Mouse (Mus musculus): ENCODE data around the gene Ppard. TPM values are rescaled to one million over a fixed set of nuclear protein-coding genes. Genes with fewer than 3 reads are reported as not detected.

Ppard gene
- total RNA-seq, 2 experiments from 2014 or later, result 25.8 to 29.0 TPM

DNA sequence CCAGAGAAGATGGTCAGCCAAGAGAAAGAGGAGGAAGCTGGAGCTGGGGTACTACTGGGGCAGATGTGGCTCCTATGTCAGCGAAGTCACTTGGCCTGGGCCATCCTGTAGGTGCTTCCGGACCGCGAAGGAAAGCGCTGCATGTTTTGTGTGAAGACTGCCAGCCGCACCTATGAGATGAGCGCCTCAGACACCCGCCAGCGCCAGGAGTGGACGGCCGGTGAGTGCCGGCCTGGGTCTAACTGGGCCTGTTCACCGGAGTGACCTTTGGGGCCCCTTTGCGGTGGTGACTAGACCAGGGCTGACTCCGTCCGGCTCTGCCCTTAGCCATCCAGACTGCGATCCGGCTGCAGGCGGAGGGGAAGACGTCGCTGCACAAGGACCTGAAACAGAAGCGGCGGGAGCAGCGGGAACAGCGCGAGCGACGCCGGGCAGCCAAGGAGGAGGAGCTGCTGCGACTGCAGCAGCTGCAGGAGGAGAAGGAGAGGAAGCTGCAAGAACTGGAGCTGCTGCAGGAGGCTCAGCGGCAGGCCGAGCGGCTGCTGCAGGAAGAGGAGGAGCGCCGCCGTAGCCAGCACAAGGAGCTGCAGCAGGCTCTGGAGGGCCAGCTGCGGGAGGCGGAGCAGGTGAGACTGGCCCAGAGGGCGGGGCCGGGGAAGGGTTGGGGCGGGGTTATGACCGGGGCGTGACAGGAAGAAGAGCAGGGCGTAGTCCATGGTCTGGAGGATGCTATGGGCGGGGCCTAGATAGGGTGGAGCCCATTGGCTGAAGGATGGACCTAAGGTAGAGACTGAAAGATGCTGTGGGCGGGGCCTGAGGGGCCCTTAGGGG, 8.7 kb upstream of the Ppard start:
- peak; percentile 64 to 80 for DNase-seq (ENCODE audit: low spot score in 2 of 2)

DNA sequence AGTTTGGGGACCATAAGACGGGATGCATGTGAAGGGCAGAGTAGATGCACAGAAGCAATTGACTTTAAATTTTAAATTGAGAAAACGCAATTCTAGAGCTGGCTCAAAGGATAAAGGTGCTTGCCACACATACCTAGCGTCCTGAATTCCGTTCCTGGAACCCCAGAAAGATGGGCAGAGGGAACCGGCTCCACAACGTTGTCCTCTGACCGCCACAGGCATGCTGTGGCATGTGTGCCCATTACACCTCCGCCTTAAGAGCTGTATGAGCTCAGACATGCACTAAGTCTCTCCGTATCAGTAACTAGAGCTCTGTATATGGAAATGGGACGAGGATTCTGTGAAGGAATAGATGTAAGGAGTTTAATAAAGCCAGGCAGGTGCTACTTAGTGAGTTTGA, 7.9 kb upstream of the Ppard start:
- DNase-seq (ENCODE audit: low spot score in 2 of 2), result no peak

DNA sequence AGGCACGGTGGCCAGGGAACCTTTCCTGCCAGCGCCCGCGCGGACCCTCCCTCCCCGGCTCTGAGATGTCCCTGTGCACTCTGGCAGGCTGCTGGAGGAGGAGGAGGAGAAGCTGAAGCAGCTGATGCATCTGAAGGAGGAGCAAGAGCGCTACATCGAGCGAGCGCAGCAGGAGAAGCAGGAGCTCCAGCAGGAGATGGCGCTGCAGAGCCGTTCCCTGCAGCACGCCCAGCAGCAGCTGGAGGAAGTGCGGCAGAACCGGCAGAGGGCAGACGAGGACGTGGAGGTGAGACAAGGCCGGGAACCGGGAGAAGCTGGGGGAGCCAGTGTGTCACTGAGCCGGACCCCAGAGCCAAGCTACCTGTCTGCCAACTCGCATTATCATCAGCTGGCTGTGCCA, 6.5 kb upstream of the Ppard start:
- peak; percentile 95 to 96 for DNase-seq (ENCODE audit: low spot score in 2 of 2)

DNA sequence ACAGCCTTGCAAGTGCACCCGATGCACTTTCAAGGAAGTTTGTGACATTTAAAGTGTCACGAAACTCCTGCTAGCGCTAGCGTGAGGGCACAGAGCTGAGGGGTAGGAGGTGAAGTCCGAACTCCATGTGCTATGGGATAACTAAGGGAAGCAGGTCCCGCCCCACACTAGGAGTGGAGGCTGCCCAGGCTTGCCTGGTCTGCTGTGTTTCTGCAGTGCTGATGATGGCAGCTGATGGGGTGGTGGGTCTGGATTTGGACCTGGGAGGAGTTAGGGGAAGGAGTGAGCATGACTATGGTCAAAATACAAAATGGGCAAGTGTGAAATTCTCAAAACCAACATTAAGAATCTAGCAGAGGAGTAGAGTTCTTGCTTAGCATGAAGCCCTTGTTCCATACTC, 2.0 kb upstream of the Ppard start:
- no peak for DNase-seq (ENCODE audit: low spot score in 2 of 2)

DNA sequence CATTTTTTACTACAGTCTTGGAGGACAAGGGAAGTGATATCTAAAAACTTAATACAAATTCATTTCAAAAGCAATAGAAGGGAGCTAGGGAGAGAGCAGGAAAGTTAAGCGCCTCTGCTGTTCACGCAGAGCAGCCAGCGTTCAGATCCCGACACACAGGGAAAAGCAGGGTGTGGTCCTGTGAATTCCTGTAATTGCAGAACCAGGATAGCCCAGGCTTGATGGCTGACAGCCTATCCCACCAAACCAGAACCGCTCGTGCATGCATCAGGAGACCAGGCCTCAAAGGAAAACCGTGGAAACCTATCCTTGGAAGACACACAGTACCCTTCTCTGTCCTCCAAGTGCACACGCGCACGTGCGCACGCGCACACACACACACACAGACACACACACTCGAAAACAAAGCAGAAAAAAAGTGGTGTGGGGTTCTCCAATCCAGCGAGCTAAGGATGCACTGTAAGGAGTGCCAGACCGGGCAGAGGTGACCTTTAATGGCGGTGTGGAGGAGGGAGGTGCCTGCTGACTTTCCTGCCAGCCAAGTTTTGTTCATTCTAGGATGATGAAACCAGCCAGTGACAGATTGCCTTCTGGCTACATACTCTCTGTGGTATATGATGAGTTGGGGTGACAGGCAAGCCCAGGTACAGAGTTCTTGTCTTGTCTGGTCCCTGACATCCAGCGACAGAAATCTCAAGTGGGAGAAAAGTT, 1.3 kb upstream of the Ppard start:
- DNase-seq (ENCODE audit: low spot score in 2 of 2), result no peak

DNA sequence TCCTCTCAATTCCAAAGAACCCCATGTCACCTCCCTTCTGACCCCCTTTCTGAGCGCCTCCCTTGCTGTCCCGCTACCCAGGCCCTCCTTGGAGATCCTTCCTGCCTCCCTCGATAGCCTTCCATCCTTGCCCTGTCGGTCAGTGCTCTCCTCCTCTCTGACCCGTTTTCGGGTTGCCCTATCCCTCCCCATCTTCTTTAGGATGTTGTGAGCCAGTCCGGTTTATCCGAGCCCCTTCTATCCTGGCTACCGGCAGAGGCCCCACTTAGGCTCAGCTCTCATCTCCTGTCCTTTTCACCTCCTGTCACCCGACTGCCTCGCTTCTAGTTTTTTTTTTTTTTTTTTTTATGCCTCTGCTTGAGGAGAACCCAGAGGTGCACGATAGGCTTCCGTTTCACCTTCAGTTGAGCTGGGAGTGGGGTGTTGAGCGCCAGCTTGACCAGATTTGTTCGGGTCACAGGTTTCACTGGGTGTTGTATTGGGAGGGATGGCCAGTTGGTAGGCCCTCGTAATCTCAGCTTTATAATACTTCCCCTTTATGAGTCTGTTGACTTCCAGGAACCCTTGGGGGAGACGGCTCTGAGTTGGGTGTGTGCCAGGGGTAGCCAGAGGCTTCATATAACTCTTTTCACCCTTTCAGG, 711 bp downstream of the Ppard start:
- no peak for DNase-seq (ENCODE audit: low spot score in 2 of 2)

DNA sequence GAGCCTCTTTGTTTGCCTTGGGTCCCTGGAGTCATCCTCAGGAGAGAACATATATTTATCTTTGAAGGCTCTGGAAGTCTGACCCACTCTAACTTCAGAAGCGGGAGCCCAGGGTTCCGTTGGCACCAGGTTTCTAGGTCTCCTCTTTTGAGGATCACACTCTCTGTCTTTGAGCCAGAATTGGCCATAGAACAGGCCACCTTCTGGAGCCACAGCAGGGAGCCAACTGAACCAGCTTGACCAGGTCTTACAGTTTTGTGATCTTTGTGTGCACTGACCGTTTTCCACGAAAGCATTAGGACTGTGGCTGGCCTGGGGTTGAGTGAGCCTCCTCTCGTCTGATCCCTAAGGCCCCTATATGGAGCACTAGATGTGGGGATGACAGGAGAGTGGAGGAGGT, 2.1 kb downstream of the Ppard start:
- DNase-seq (ENCODE audit: low spot score in 2 of 2), result no peak

DNA sequence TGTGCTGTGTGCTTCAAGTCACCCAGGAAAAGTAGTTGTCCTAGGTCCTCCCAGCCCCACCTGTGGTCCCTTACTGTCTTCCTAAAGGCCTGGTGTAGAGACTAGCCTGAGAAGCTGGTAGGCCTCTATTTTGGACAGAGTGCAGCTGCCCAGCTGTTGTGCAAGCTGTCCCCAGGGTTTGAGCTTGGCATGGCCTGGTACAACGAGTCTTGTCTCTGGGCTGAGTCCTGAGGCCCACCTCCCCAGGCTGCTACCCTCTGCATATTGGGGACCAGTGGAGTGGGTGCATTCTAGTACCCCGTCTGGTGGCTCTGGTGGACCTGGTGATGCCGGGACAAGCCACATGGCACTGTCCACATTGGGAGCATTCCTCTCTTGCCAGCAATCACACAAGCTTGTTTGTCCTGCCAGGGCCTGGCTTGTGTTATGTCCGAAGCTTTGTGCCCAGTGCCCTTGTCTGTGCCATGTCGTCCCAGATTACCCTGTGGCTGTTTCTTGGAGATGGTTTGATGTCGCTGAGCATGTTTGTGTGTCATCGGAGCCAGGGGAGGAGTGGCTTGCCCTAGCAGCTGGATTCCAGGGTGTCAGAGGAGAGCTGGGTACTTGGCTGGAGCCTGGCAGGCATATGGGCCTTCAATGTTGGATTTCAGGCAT, 3.6 kb downstream of the Ppard start:
- DNase-seq (ENCODE audit: low spot score in 2 of 2), result peak; percentile 34 to 49

DNA sequence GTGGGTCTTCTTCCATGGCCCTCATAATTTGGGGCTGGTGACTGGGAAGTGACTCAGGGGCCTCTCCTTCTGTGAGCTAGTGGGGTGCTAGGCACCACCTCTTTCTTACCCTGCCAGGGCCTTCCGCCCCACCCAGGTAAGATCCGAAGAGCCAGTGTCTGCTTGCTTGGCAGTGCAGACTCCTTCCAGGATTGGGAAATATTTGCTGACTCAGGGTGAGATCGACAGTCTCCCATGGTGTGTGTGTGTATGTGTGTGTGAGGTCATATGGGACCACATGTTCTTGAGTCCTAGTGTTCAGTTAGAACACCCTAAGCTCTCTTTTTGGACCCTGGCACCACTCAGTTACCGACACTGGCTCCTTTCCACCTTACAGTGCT, 4.1 kb downstream of the Ppard start:
- no peak for DNase-seq (ENCODE audit: low spot score in 2 of 2)

DNA sequence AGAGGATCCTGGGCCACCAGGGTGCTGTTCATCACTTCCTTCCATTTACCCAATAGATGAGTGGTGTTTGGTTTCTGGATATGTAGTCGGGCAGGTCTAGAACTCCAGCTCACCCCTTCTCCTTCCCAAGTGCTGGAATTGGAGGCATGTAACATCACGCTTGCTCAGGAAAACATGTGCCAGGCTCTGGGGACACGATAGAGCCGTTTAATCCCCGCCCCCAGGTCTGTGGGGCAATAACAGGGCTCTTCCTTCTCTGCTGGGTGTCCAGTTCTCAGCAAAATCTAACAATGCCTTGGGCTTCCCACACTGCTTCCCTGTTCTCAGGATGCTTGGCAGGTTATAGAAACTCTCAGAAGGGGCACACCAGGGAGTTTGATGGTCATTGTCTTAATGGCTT, 4.9 kb downstream of the Ppard start:
- DNase-seq (ENCODE audit: low spot score in 2 of 2), result no peak

DNA sequence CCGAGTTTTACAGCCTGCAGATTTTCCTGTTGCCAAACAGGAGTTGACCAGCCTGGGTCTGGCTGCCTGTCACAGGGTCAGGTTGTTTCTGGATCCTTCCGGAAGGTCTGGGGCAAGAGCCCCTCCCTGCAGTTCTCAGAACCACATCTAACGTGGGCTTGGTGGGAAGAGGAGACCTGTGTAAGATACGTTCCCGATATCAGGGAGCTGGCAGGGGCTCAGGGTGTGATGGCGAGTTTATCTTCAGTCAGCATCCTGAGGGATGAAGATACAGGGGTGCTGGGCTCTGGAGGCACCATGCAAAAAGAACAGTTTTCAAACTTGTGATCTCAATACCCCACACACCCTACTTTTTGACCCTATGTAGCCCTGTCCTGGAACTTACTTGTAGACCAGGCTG, 5.4 kb downstream of the Ppard start:
- DNase-seq (ENCODE audit: low spot score in 2 of 2), result no peak

DNA sequence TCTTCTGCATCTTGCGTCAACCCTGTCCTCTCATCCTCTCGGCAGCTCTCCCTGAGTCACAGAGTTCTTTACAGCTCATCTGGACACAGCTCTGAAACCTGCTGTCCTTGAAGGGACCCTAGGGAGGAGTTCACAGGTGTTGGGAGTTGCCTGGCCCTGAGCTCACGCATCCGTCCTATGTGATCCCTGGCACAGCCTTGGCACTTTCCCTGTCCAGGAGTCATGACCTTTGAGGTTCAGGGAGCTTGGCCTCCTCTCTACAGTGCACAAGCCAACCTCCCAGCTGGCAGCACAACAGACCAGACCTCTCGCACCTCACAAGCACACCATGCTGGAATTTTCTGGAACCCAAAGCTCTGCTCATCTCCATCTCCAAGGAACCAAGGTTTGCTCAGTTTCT, 8.3 kb downstream of the Ppard start:
- DNase-seq (ENCODE audit: low spot score in 2 of 2), result no peak

DNA sequence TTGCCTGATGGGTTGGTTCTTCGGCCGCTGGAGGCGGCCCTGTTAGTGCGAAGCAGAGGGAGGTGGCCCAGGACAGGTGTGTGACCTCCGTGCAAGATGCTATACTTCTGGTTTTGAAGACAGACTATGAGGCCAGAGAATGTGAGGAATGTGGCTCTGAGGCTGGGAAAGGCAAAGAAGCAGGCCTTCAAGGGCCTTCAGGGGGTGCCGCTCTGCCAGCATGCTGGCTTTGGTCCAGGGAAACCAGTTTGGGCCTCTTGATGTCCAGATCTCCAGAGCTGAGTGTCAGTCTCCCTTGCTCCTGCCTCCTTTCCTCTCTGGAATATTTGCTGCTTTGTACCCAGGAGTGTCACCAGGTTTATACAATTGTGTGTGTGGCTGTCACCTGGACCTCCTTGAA, 9.8 kb downstream of the Ppard start:
- DNase-seq (ENCODE audit: low spot score in 2 of 2), result no peak

DNA sequence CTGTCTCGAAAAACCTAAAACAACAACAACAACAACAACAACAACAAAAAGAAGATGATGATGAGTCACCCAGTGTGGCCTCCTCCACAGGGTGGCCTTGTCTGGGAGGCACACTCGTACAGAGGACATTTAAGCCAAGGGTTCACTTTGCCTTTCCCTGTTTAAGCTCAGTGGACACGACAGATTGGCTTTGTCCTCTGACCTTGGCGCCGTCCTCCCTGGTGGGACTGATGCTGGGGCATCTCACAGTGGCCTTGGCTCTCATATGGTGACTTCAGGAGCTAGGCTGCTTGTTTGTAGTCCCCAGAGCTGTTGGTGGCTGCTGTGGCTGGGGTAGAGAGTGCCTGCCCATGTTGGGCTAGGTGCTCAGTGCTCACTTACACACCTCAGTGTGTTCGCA, 11.7 kb downstream of the Ppard start:
- no peak for DNase-seq (ENCODE audit: low spot score in 2 of 2)

DNA sequence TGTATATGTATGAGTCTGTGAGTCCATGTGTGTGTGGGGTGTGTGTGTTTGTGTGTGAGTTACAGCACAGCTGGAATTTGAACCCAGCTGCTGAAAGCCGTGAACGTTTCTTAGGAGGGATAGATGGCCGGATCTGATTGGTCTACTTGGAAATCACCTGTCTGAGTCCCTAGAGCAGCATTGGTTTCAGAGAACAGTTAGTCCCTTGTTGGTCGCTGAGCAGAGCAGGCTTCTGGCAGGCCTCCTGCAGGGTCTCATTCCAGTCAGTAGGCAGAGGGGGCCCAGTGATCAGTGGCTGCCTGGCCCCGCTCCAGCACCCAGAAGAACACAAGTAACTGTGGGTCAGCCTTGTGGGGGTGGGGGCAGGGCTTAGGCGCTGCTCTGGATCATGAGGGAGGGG, 12.2 kb downstream of the Ppard start:
- DNase-seq (ENCODE audit: low spot score in 2 of 2), result peak; percentile 64 to 71

DNA sequence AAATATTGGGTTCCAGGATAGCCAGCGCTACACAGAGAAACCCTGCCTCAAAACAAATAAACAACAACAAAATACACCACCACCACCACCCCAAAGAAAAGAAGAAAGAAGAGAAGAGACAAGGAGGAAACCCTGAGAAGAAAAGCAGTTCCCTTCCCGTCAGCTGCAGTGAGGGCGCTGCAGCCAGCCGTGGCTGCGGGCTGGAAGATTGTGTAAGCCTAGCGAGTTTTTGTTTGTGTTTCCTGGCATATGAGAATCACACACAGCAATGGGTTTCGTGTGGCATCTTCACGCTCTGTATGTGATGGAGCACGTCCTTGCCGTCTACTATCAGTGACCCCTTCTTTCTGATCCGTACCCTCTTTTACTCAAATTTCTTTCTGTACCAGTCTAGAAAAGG, 14.1 kb downstream of the Ppard start:
- no peak for DNase-seq (ENCODE audit: low spot score in 2 of 2)

DNA sequence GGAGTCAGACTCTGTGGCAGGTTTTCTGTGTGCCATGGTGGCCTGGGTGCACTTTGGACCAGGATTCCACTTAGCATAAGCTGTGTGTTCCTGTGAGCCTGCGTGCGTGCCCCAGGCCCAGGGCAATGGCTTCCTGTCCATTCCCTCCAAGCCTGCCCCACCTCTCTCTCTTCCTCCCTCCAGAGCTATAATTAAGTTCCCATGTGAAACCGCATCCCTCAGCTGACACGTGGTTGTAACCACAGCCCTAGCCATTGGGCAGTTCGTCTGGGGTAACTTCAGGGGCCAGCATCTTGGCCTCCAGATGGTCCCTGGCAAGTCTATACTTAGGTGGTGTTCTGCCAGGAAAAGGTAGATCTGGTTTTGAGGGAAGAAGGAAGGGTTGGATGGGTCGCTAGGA, 15.1 kb downstream of the Ppard start:
- no peak for DNase-seq (ENCODE audit: low spot score in 2 of 2)

DNA sequence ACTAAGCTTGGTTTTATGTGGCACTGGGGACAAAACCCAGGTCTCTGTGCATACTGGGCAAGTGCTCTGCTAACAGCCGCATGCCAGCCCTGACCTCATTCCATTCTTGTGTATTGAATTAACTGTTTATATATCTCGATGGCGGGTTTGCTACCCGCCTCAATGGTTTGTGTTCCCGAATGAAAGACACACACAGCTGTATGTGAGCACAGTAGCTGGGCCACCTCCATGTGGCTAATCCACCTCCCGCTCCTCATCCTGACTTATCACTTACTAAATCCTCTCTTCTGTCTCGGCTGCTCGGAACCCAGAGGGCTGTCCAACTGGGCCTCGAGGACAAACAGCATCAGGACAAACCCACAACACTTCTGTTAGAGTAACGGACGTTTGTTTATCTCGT, 16.6 kb downstream of the Ppard start:
- no peak for DNase-seq (ENCODE audit: low spot score in 2 of 2)

DNA sequence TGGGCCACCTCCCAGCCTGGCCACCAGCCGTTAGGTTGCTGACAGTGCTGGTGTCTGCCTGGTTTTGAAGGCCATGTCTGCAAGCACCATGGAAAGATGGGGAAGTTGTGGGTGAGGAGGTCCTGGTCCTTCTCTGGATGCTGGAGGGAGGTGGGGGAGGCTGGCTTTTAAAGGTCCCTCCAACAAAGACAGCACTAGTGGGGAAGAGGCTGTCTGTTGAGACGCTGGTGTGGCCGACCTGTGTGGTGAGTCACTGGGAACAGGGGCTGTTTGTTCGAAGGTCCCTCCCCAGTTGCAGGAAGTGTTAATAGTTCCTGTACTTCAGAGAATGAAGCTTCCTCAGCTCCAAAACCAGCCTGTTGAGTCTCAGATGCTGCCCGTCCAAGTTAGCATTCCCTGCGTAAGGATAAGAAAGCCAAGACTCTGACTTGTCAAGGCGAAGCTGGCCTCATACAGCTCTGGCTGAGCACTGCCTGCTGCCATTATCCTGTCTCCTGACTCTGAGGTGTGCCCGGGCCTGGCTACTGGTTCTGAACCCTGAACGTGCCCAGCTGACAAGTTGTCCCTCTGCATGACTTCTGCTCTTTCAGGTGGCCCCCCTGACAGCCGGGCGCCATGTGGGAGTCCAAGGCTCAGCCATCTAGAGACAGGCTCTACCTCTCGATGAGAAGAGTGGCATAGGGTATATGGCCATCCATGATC, 19.2 kb downstream of the Ppard start:
- DNase-seq (ENCODE audit: low spot score in 2 of 2), result no peak

DNA sequence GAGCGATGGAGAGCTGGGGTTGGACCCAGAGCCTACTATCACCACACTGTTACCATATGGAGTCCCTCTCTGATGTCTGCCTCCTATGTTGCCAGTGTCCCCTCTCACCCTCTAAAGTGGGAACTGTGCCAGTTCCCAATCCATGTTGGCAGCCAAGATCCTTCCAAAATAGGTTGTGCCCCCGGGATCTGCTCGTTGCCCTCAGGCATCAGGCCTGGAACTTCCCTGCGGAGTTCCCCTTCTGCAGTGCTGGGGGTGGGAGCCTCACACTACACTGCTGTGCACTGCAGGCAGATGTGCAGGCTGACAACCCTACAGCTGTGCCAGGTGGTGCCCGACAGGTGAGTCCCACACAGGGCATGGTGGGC, 19.8 kb downstream of the Ppard start:
- DNase-seq (ENCODE audit: low spot score in 2 of 2), result no peak

DNA sequence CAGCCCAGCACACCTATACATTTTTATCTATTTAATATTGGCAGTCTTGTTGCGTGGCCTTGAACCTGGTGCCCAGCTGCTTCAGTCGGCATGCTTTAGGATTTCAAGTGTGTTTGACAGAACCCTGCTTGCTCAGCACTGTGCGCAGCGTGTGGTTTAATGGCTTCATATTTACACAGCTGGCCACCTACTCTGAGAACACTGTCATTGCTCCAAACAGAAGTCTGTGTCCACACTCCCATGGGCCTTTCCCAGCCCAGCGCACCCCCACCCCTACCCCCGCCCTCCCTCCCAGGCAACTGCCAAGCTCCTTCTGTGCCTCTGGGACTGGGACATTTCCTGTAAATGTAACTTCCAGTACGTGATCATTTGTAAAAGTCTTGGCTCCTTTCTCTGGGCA, 20.7 kb downstream of the Ppard start:
- DNase-seq (ENCODE audit: low spot score in 2 of 2), result no peak

Data from layer of hippocampus, postnatal 10 days (tissue).